Mouse (Mus musculus) limb, embryonic 11.5 days (tissue): ENCODE measurements at regions not wholly inside any gene's neighbourhood (a gene's known extent, or its start where the extent isn't known, plus 50 kb on each side); places are given as distances from the start of the nearest gene placed in this dataset.
A peak's percentile ranks its signal among the peaks of the same experiment; 100 is the strongest.

Source experiments
- ATAC-seq: fragments of 200-750 bp; cut with Nextera tagmentation; 2 replicates; pipeline ENCODE4 v1.8.0; 2017; ENCODE audit warnings: low read depth; ENCODE audit not compliant: insufficient number of reproducible peaks, low FRiP score, low TSS enrichment
- DNase-seq: peaks from one replicate; pipeline ENCODE4 v3.0.0-alpha.2; 2015; ENCODE audit warnings: low spot score
- H3K27ac ChIP-seq: fragments of 300-500 bp; sonication (generic); replicated peaks from 2 replicates; pipeline ENCODE4 v1.5.1; 2014; ENCODE audit warnings: low read depth, mild to moderate bottlenecking, low read length
- H3K27me3 ChIP-seq: fragments of 300-500 bp; sonication (generic); 2 replicates; pipeline ENCODE4 v1.6.1; 2014; ENCODE audit warnings: mild to moderate bottlenecking, low read length, mixed read lengths; ENCODE audit not compliant: control insufficient read depth, insufficient read depth
- H3K36me3 ChIP-seq: fragments of 300-500 bp; sonication (generic); 2 replicates; pipeline ENCODE4 v1.6.1; 2014; ENCODE audit warnings: mild to moderate bottlenecking, low read length, moderate library complexity, mixed read lengths; ENCODE audit not compliant: control insufficient read depth, insufficient read depth
- H3K4me1 ChIP-seq: fragments of 300-500 bp; sonication (generic); 2 replicates; pipeline ENCODE4 v1.6.1; 2014; ENCODE audit warnings: low read length, mixed read lengths; ENCODE audit not compliant: control insufficient read depth, insufficient read depth
- H3K4me2 ChIP-seq: fragments of 300-500 bp; sonication (generic); 2 replicates; pipeline ENCODE4 v1.6.1; 2014; ENCODE audit warnings: low read depth, mild to moderate bottlenecking, moderate library complexity; ENCODE audit not compliant: severe bottlenecking
- H3K4me3 ChIP-seq: fragments of 300-500 bp; sonication (generic); 2 replicates; pipeline ENCODE4 v1.5.1; 2014; ENCODE audit warnings: low read depth, low read length
- H3K9ac ChIP-seq: fragments of 300-500 bp; sonication (generic); 2 replicates; pipeline ENCODE4 v1.6.1; 2014; ENCODE audit warnings: mild to moderate bottlenecking, low read length
- H3K9me3 ChIP-seq: fragments of 300-500 bp; sonication (generic); 2 replicates; pipeline ENCODE4 v1.6.1; 2016; ENCODE audit warnings: low read length; ENCODE audit not compliant: control insufficient read depth
- WGBS: fragments of 180-500 bp; shearing (Covaris S2); extraction: QIAGEN DNeasy Blood & Tissue Kit; methylation state at CpG from one replicate; pipeline ENCODE4 v1.1.7; 2014; 5-methylcytosine and 5-hydroxymethylcytosine counted together

- peak; percentile 41 for DNase-seq
- Histone ChIP-seq H3K27ac (no peak overlapping the region), H3K4me3 (peak overlapping the region; percentile 51), H3K9me3 (no peaks in the 10 kb centered on the region), H3K9ac (peak overlapping the region; percentile 67), H3K4me1 (peaks cover 28% of the 10 kb centered on the region), H3K36me3 (no peaks in the 10 kb centered on the region), H3K4me2 (peak overlapping the region; percentile 99), H3K27me3 (0 out of 2 replicates have a peak, but pooled peaks cover 10% of the 10 kb centered on the region)
- under 1% methylated on average over 22 of the region's 22 CpGs for WGBS
- ATAC-seq: no peak
Observed at GRCm38 (mm10) chr17:85799081-85799864, 111.2 kb upstream of the Six2 start.

GRCm38 (mm10) chr17:85797755-85798154 is 109.7 kb upstream of the Six2 start:
- ATAC-seq (no peak), DNase-seq (no peak)
- H3K9ac ChIP-seq: no peak overlapping the region
- no peaks in the 10 kb centered on the region for H3K9me3 ChIP-seq
- H3K4me1 ChIP-seq: peaks cover 28% of the 10 kb centered on the region
- no peak overlapping the region for H3K27ac ChIP-seq
- no peak overlapping the region for H3K4me3 ChIP-seq
- H3K36me3 ChIP-seq: no peaks in the 10 kb centered on the region
- H3K4me2 ChIP-seq: peak overlapping the region; percentile 17; the same call in 1 of the 2 replicates
- WGBS: 37% methylated on average over 5 of the region's 5 CpGs
- 0 out of 2 replicates have a peak, but pooled peaks cover 10% of the 10 kb centered on the region for H3K27me3 ChIP-seq

DNA sequence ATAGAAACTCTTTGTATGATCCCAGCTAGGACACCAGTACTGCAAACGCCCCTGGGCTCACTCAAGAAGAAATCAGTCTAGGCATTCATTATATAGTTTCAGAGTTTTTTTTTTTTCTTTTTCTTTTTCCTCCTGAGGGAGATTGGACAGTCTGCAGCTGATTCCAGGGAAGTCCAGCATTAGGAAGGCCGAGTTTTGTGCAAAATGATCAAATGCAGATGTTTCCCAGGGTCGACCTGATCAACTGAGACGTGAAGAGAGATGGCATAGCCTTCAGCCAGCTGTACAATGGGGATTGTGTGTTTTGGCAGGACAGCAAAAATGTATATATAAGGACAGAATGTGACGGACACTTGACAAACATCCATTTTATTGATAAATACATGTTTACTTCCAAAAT is 107.7 kb upstream of the Six2 start:
- no peaks in the 10 kb centered on the region for H3K9me3 ChIP-seq
- no peak overlapping the region for H3K4me2 ChIP-seq
- H3K27ac ChIP-seq: no peak overlapping the region
- 0 out of 2 replicates have a peak, but pooled peaks cover 10% of the 10 kb centered on the region for H3K27me3 ChIP-seq
- 28% methylated on average over 5 of the region's 5 CpGs for WGBS
- no peak overlapping the region for H3K4me3 ChIP-seq
- DNase-seq: no peak
- H3K9ac ChIP-seq: no peak overlapping the region
- peaks cover 22% of the 10 kb centered on the region for H3K4me1 ChIP-seq
- no peaks in the 10 kb centered on the region for H3K36me3 ChIP-seq
- no peak for ATAC-seq

DNA sequence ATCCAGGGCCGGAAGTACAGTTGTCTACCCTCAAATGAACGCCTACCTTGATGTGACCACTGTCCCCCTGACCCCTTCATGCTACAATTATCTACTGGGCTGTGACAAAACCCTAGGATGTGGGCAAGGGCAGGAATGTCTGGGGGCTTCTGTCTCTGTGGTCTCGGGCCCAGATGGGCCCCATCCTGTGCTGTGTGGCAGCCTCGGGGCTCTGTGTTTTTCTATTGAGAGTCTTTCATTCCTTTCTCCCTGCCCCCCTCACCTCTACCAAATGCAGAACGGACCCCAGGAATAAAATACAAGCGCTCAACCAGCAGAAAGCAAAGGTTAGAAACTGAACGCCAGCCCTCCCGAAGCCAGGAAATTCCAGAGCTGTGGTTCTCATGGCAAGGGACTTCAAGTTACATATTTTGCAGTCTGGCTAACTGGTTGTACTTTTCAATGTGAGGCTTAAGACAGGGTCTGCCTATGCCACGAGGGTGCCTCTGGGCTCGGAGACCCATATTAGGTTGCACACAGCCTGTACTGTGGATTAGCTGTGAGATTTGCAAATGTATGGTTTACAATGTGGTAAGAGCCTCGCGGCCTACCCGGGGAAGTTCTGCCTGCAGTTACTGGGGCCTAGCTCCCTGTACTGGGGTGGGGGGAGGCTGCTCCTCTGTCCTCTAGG is 97.7 kb upstream of the Six2 start:
- 40% methylated on average over 13 of the region's 13 CpGs for WGBS
- H3K36me3 ChIP-seq: no peaks in the 10 kb centered on the region
- no peaks in the 10 kb centered on the region for H3K9me3 ChIP-seq
- H3K27me3 ChIP-seq: no peaks in the 10 kb centered on the region
- H3K27ac ChIP-seq: peak overlapping the region; percentile 79
- peaks cover 12% of the 10 kb centered on the region; the same call in 1 of the 2 replicates for H3K4me1 ChIP-seq
- 0 out of 2 replicates have a peak overlapping the region, but pooled peaks have one; percentile 1 for H3K9ac ChIP-seq
- no peak overlapping the region for H3K4me2 ChIP-seq
- peak; percentile 63 for ATAC-seq
- H3K4me3 ChIP-seq: no peak overlapping the region
- peak; percentile 60 for DNase-seq

- Histone ChIP-seq H3K4me3 (no peak overlapping the region), H3K4me2 (no peak overlapping the region), H3K36me3 (no peaks in the 10 kb centered on the region), H3K9me3 (no peaks in the 10 kb centered on the region), H3K27ac (no peak overlapping the region), H3K27me3 (no peaks in the 10 kb centered on the region), H3K9ac (no peak overlapping the region), H3K4me1 (peaks cover 2% of the 10 kb centered on the region; the same call in 1 of the 2 replicates)
- WGBS: 91% methylated on average over 10 of the region's 10 CpGs
- DNase-seq: no peak
- no peak for ATAC-seq
Observed at GRCm38 (mm10) chr17:85780477-85780876, 92.4 kb upstream of the Six2 start.

DNA sequence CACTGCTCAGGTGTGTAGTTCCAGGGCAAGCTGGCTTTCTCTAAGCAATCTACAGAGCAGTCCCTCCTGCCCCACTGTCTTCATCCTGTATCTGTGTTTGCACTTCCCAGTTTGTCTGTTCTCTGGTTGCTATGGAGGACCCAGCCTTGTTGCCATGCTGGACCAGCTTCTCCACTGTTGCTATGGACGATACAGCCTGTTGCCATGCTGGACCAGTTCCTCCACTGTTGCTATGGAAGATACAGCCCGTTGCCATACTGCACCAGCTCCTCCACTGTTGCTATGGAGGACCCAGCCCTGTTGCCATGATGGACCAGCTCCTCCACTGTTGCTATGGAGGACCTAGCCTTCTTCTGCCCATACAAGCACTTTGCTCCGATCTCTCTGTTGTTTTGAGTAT is 88.8 kb upstream of the Six2 start:
- ATAC-seq (no peak), DNase-seq (no peak)
- Histone ChIP-seq H3K36me3 (no peaks in the 10 kb centered on the region), H3K4me2 (no peak overlapping the region), H3K27ac (no peak overlapping the region), H3K9ac (no peak overlapping the region), H3K27me3 (no peaks in the 10 kb centered on the region), H3K4me3 (no peak overlapping the region), H3K4me1 (no peaks in the 10 kb centered on the region), H3K9me3 (no peaks in the 10 kb centered on the region)
- WGBS: 80% methylated on average over 3 of the region's 3 CpGs

DNA sequence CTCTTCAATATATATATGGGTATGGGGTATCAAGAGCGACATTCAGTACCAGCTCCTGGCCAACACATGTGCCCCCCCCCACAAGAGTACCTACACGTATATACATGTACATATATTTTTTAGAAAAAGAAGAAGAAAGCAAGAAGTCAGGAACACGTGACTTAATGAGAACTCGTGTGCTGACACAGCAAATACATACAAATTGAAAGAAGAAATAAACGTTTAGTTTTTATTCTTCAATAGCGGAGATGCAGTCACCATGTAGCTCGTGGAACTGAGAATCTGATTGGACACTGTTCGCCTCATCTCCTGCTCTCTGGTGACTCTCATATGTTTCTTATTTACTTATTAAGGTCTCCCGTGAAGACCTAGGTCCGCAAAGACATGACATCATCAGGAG is 80.3 kb upstream of the Six2 start:
- 89% methylated on average over 10 of the region's 10 CpGs for WGBS
- Histone ChIP-seq H3K36me3 (no peaks in the 10 kb centered on the region), H3K4me1 (peaks cover 6% of the 10 kb centered on the region; the same call in 1 of the 2 replicates), H3K9ac (no peak overlapping the region), H3K27me3 (no peaks in the 10 kb centered on the region), H3K4me3 (no peak overlapping the region), H3K27ac (no peak overlapping the region), H3K4me2 (no peak overlapping the region), H3K9me3 (no peaks in the 10 kb centered on the region)
- ATAC-seq: no peak
- no peak for DNase-seq

- 71% methylated on average over 15 of the region's 15 CpGs for WGBS
- H3K9me3 ChIP-seq: no peaks in the 10 kb centered on the region
- H3K36me3 ChIP-seq: no peaks in the 10 kb centered on the region
- no peak overlapping the region for H3K27ac ChIP-seq
- no peaks in the 10 kb centered on the region for H3K27me3 ChIP-seq
- H3K9ac ChIP-seq: no peak overlapping the region
- DNase-seq: no peak
- H3K4me3 ChIP-seq: no peak overlapping the region
- ATAC-seq: no peak
- peaks cover 6% of the 10 kb centered on the region; the same call in 1 of the 2 replicates for H3K4me1 ChIP-seq
- H3K4me2 ChIP-seq: no peak overlapping the region
Observed at GRCm38 (mm10) chr17:85767201-85767862, 79.3 kb upstream of the Six2 start.
